Mouse (Mus musculus) cerebellum, adult 2 months (tissue): ENCODE measurements around the gene Cox8c.

Source experiments
- CTCF ChIP-seq: fragments of 200-500 bp; IDR thresholded peaks from 2 replicates; pipeline ENCODE4 v1.5.1; 2011; ENCODE audit warnings: low read depth, mild to moderate bottlenecking, control low read depth, low read length, moderate library complexity, borderline replicate concordance; ENCODE audit not compliant: insufficient read depth
- POLR2A ChIP-seq: fragments of 200-500 bp; IDR thresholded peaks from 2 replicates; pipeline ENCODE4 v1.6.1; 2011; ENCODE audit warnings: low read length, control low read depth, borderline replicate concordance; ENCODE audit not compliant: insufficient read depth

DNA sequence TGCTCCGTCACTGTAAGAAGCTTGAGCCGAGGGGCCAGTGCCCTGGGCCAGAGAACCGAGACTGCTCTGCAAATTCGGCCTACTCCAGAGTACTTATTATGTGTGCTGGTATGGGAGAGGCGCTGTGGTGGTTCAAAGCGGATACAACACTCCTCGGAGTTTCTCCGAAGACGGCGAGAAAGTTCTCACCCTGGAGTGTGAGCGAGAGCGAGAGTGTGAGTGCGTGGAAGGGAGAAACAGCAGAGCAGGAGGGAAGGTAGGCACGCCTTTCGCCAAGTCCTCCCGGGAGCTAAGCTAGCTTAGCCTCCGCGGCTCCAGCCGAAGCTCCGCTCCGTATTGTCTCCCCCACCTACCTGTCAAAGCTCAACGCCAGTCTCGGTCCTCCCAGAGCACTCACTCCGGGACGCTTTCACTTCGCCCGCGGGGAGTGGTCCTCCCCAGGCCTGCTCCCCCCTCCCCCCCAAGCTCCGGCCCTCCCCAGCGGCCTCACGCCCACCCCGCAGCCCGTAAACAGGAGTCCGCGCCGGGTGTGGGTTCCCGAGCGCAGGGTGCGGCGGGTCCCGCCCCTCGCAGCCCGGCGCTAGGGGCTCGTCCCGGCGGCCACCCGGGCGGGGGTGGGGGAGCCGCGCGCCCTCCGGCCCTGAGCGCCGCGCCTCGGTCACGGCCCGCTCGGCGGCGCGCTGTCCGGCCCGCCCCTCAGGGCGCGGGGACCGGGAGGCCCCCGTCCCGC lies 21.6 kb upstream of the Cox8c start:
- TF ChIP-seq POLR2A (no peak), CTCF (no peak)
